Mouse (Mus musculus): ENCODE measurements around the gene Gfy. TPM values are rescaled to one million over a fixed set of nuclear protein-coding genes. Genes with fewer than 3 reads are reported as not detected.

The Gfy gene
- polyA plus RNA-seq, 1 experiment from 2014 or later, result not detected

DNA sequence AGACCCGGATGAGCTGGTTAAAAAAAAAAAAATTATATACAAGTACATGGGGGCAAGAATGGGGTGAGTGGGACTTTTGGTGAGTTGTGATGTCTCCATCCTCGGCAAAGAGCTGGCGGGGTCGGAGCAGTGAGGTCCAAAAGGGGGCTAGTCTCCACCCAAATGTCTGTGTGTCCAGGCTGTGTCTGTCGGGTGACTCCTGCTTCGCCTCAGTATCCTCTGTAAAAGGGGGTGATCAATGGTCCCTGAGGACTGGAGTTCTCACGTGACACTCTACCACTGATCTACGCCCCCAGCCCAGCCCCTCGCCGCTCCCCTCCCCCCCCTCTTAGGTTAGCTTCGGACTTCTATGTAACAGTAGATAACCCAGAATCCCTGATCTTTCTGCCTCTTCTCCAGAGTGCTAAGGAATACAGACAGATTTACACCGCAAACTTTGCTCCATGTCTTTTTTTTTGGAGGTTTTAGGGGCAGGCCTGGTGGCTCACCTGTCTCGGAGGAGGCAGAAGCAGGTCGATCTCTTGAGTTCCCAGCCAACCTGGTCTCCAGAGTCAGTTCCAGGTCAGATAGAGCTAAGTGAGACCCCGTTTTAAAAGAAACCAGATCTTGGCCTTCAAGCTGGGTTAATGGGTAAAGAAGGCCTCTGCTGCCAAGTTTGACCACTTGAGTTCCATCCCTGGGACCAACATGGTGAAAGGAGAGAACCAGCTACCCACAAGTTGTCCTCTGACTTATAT is 49.4 kb downstream of the Gfy start:
- ATAC-seq, result no peak
- Histone ChIP-seq H3K9me3 (ENCODE audit: control insufficient read depth, low read length) (no peaks in the 10 kb centered on the region), H3K27me3 (replicated peaks; ENCODE audit: control insufficient read depth, insufficient read depth, low read length) (no peaks in the 10 kb centered on the region), H3K4me3 (ENCODE audit: low read length) (peak overlapping the region; percentile 51), H3K4me2 (ENCODE audit: low read length) (peak overlapping the region; percentile 62), H3K36me3 (ENCODE audit: control insufficient read depth, insufficient read depth, low read length) (peaks cover 18% of the 10 kb centered on the region), H3K27ac (ENCODE audit: low read depth, low read length) (peak overlapping the region; percentile 91), H3K4me1 (ENCODE audit: control insufficient read depth, insufficient read depth, low read depth, low read length) (peaks cover 24% of the 10 kb centered on the region), H3K9ac (ENCODE audit: low read depth, low read length) (peak overlapping the region; percentile 71; the same call in 1 of the 2 replicates)
- WGBS, result 52% methylated on average over 15 of the region's 15 CpGs

DNA sequence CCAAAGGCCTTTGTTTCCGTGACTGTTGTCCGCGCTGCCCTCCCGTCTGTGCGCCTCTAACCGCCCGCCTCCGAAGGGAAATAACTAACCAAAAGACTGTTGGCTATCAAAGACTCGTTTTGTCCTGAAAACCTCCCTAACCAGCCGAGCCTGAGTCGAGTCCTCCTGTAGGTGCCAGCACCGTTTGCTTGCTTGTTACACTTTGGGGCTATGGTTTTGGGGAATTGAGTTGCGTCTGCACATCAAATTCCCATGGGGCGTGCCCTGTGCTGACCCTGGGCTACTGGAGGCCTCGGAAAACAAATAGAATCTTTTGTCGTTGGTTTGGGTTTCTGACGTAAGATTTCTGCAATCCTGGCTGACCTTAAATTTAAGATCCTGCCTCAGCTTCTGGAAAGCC is 50.1 kb downstream of the Gfy start:
- H3K4me1 ChIP-seq (ENCODE audit: control insufficient read depth, insufficient read depth, low read depth, low read length), result peaks cover 27% of the 10 kb centered on the region
- peaks cover 18% of the 10 kb centered on the region for H3K36me3 ChIP-seq (ENCODE audit: control insufficient read depth, insufficient read depth, low read length)
- peak overlapping the region; percentile 71 for H3K9ac ChIP-seq (ENCODE audit: low read depth, low read length)
- H3K9me3 ChIP-seq (ENCODE audit: control insufficient read depth, low read length), result no peaks in the 10 kb centered on the region
- H3K4me3 ChIP-seq (ENCODE audit: low read length), result peak overlapping the region; percentile 51
- peak overlapping the region; percentile 62 for H3K4me2 ChIP-seq (ENCODE audit: low read length)
- ATAC-seq, result no peak
- 1% methylated on average over 17 of the region's 17 CpGs for WGBS
- no peaks in the 10 kb centered on the region for H3K27me3 ChIP-seq (replicated peaks; ENCODE audit: control insufficient read depth, insufficient read depth, low read length)
- H3K27ac ChIP-seq (ENCODE audit: low read depth, low read length), result peak overlapping the region; percentile 91

DNA sequence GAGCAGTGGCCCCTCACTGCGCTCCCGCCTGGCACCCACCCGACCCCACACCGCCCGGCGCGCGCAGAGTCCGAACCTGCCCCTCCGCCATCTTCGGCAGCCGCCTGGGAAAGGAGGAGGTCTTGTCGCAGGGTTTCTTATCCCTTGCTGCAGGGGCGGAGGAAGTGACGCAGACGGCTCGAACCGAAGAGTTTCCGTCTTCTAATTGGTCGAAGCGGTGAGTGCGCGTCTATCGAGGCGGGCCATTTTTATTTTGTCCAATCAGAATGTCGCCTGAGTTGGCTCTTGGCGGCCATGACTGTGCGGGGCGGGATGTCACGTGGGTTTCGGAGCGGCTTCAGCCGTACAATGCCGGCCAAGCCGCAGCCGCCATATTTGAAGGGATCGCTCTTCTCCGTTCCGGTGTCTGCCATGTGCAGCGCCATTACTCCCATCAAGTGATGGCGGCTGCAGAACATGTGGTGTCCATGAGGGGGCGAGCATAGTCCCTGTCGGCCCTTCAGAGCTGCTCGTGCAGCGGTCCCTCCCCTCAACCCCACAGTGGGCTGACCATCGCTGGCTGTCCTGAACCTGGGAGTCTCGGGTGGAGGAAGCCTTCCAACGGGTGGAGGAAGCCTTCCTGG is 50.6 kb downstream of the Gfy start, which contains the start of gene Rpl13a:
Rpl13a (minus strand) TSS at position 138 of the 623 bp plus-strand sequence.
- Histone ChIP-seq H3K4me1 (ENCODE audit: control insufficient read depth, insufficient read depth, low read depth, low read length) (peaks cover 27% of the 10 kb centered on the region), H3K4me3 (ENCODE audit: low read length) (peak within 1 kb of the TSS; percentile 89), H3K27me3 (replicated peaks; ENCODE audit: control insufficient read depth, insufficient read depth, low read length) (no peaks in the 10 kb centered on the region), H3K9me3 (ENCODE audit: control insufficient read depth, low read length) (no peaks in the 10 kb centered on the region), H3K9ac (ENCODE audit: low read depth, low read length) (peak within 1 kb of the TSS; percentile 100), H3K27ac (ENCODE audit: low read depth, low read length) (peak within 1 kb of the TSS; percentile 91), H3K36me3 (ENCODE audit: control insufficient read depth, insufficient read depth, low read length) (peaks cover 18% of the 10 kb centered on the region), H3K4me2 (ENCODE audit: low read length) (peak within 1 kb of the TSS; percentile 83)
- WGBS, result under 1% methylated on average over 48 of the region's 48 CpGs
- ATAC-seq, result peak; percentile 95

DNA sequence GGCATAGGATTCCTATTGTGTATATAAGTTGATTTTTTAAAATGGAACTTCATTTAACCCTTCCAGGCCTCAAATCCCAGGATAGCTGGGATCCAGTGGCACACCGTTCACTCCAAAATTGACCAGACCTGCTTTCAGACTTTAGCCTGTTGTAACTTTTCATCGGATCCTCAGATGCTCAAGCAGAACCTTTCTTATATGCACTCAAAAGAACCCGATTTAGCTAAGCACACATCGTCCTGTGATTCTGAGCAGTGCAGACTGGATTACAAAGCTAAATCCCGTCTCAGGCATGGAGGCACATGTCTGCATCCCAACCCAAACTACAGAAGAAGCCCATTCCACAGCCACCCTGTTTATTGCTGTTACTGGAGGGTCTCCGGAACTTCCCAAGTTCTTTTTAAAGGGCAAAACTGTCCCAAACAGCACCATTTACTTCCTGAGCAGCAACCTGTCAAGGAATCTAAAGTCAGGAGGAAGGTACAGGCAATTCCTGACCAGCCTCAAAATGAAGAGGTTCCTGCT is 51.6 kb downstream of the Gfy start:
- peak overlapping the region; percentile 91 for H3K27ac ChIP-seq (ENCODE audit: low read depth, low read length)
- ATAC-seq, result no peak
- peaks cover 33% of the 10 kb centered on the region for H3K4me1 ChIP-seq (ENCODE audit: control insufficient read depth, insufficient read depth, low read depth, low read length)
- H3K36me3 ChIP-seq (ENCODE audit: control insufficient read depth, insufficient read depth, low read length), result peaks cover 22% of the 10 kb centered on the region
- peak overlapping the region; percentile 83 for H3K4me2 ChIP-seq (ENCODE audit: low read length)
- H3K27me3 ChIP-seq (replicated peaks; ENCODE audit: control insufficient read depth, insufficient read depth, low read length), result no peaks in the 10 kb centered on the region
- peak overlapping the region; percentile 89 for H3K4me3 ChIP-seq (ENCODE audit: low read length)
- 0% methylated on average over 6 of the region's 6 CpGs for WGBS
- peak overlapping the region; percentile 100 for H3K9ac ChIP-seq (ENCODE audit: low read depth, low read length)
- no peaks in the 10 kb centered on the region for H3K9me3 ChIP-seq (ENCODE audit: control insufficient read depth, low read length)

DNA sequence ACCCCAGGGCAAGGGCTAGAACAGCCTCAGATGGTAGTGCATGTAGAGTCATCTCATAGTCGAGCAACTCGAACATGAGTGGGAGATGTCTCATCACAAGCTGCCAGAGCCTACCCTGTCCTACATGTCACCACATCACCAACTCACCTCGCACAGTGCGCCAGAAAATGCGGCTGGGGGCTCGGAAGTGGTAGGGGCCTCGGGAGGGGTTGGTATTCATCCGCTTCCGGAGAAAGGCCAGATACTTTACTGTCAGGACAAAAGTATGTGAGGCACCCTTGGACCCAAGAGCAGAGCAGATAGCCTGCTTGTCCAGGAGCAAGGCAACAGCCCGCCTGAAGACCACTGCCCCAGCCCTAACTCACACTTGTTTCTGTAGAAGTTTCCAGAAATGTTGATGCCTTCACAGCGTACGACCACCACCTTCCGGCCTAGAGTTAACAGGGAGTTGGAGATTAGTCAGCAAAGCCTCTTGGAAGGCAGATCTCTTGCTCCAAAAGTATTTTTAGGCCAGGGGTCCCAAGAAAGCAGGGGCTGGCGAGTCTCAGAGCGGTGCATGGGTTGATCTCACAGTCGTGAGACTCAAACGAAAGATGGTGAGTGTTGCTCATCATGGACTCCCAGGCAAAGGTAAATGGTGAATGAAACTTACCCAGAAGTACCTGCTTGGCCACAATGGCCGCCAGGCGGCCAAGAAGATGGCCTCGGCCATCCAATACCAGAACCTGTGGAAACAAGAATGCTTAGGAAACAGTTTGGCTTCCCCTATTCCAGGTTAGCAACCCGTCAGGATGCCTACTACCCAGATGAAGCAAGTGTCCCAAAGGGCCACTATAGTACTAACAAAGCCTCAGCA is 52.3 kb downstream of the Gfy start:
- WGBS, result 50% methylated on average over 21 of the region's 21 CpGs
- no peak for ATAC-seq

More for the DNA sequence above, 52.3 kb downstream of the Gfy start:
- Histone ChIP-seq H3K4me3 (ENCODE audit: low read length) (peak overlapping the region; percentile 89), H3K4me1 (ENCODE audit: control insufficient read depth, insufficient read depth, low read depth, low read length) (peaks cover 37% of the 10 kb centered on the region), H3K9me3 (ENCODE audit: control insufficient read depth, low read length) (no peaks in the 10 kb centered on the region), H3K27me3 (replicated peaks; ENCODE audit: control insufficient read depth, insufficient read depth, low read length) (no peaks in the 10 kb centered on the region), H3K36me3 (ENCODE audit: control insufficient read depth, insufficient read depth, low read length) (peaks cover 28% of the 10 kb centered on the region), H3K4me2 (ENCODE audit: low read length) (peak overlapping the region; percentile 83), H3K27ac (ENCODE audit: low read depth, low read length) (peak overlapping the region; percentile 18; the same call in 1 of the 2 replicates), H3K9ac (ENCODE audit: low read depth, low read length) (peak overlapping the region; percentile 100)

Small RNAs within 50 kb of the gene (microRNA-seq; reads per million reads assigned to microRNA genes)
- gene Mir5121 (14.6 reads per million, percentile 30 among the genes with 10 or more reads in this experiment), gene Mir7055 (not detected)

Other genes starting within 250 kb of the Gfy start
- gene Tsks, start 236.4 kb downstream of the Gfy start, polyA plus RNA-seq (2015; fragmentation: Nextera tagmentation; extraction: Ambion mirVana), result 0.15 TPM in 1 of 2 replicates, not detected in the other
- 58.6 and 59.7 TPM in 2 replicates for gene Cpt1c, start 204.7 kb downstream of the Gfy start, polyA plus RNA-seq (2015; fragmentation: Nextera tagmentation; extraction: Ambion mirVana)
- gene Prmt1, start 193.0 kb downstream of the Gfy start, polyA plus RNA-seq (2015; fragmentation: Nextera tagmentation; extraction: Ambion mirVana), result 629 and 637 TPM in 2 replicates
- gene Irf3, start 181.9 kb downstream of the Gfy start, polyA plus RNA-seq (2015; fragmentation: Nextera tagmentation; extraction: Ambion mirVana), result 63.5 and 65.4 TPM in 2 replicates
- 10.2 and 15.7 TPM in 2 replicates for gene Bcl2l12, start 180.9 kb downstream of the Gfy start, polyA plus RNA-seq (2015; fragmentation: Nextera tagmentation; extraction: Ambion mirVana)
- gene Scaf1, start 163.2 kb downstream of the Gfy start, polyA plus RNA-seq (2015; fragmentation: Nextera tagmentation; extraction: Ambion mirVana), result 38.6 and 47.1 TPM in 2 replicates
- 13.1 and 16.7 TPM in 2 replicates for gene Rras, start 161.6 kb downstream of the Gfy start, polyA plus RNA-seq (2015; fragmentation: Nextera tagmentation; extraction: Ambion mirVana)
- gene Prr12, start 126.7 kb downstream of the Gfy start, polyA plus RNA-seq (2015; fragmentation: Nextera tagmentation; extraction: Ambion mirVana), result 12.8 and 13.4 TPM in 2 replicates
- gene Nosip, start 117.1 kb downstream of the Gfy start, polyA plus RNA-seq (2015; fragmentation: Nextera tagmentation; extraction: Ambion mirVana), result 68.8 and 69.0 TPM in 2 replicates
- 15.7 and 16.7 TPM in 2 replicates for gene Prrg2, start 116.9 kb downstream of the Gfy start, polyA plus RNA-seq (2015; fragmentation: Nextera tagmentation; extraction: Ambion mirVana)
- gene Rcn3, start 87.3 kb downstream of the Gfy start, polyA plus RNA-seq (2015; fragmentation: Nextera tagmentation; extraction: Ambion mirVana), result 63.3 and 77.3 TPM in 2 replicates
- gene Fcgrt, start 75.7 kb downstream of the Gfy start, polyA plus RNA-seq (2015; fragmentation: Nextera tagmentation; extraction: Ambion mirVana), result 34.1 and 40.2 TPM in 2 replicates
- gene Rps11, start 55.1 kb downstream of the Gfy start, polyA plus RNA-seq (2015; fragmentation: Nextera tagmentation; extraction: Ambion mirVana), result 698 and 709 TPM in 2 replicates
- 587 and 622 TPM in 2 replicates for gene Rpl13a, start 50.8 kb downstream of the Gfy start, polyA plus RNA-seq (2015; fragmentation: Nextera tagmentation; extraction: Ambion mirVana)
- gene Gm45713, start 43.3 kb downstream of the Gfy start, polyA plus RNA-seq (2015; fragmentation: Nextera tagmentation; extraction: Ambion mirVana), result 0.16 and 0.37 TPM in 2 replicates
- 2.0 and 2.8 TPM in 2 replicates for gene Flt3l, start 43.1 kb downstream of the Gfy start, polyA plus RNA-seq (2015; fragmentation: Nextera tagmentation; extraction: Ambion mirVana)
- gene Pih1d1, start 25.3 kb downstream of the Gfy start, polyA plus RNA-seq (2015; fragmentation: Nextera tagmentation; extraction: Ambion mirVana), result 94.5 and 97.6 TPM in 2 replicates
- gene Aldh16a1, start 25.0 kb downstream of the Gfy start, polyA plus RNA-seq (2015; fragmentation: Nextera tagmentation; extraction: Ambion mirVana), result 18.8 and 22.9 TPM in 2 replicates
- gene Slc17a7, start 15.6 kb downstream of the Gfy start, polyA plus RNA-seq (2015; fragmentation: Nextera tagmentation; extraction: Ambion mirVana), result 1.1 and 1.5 TPM in 2 replicates
- gene Pth2, start 1.4 kb upstream of the Gfy start, polyA plus RNA-seq (2015; fragmentation: Nextera tagmentation; extraction: Ambion mirVana), result 0.75 and 1.4 TPM in 2 replicates
- 0.54 and 0.65 TPM in 2 replicates for gene Ccdc155, start 25.3 kb upstream of the Gfy start, polyA plus RNA-seq (2015; fragmentation: Nextera tagmentation; extraction: Ambion mirVana)
- 13.6 and 18.4 TPM in 2 replicates for gene Dkkl1, start 32.6 kb upstream of the Gfy start, polyA plus RNA-seq (2015; fragmentation: Nextera tagmentation; extraction: Ambion mirVana)
- gene Tead2, start 36.2 kb upstream of the Gfy start, polyA plus RNA-seq (2015; fragmentation: Nextera tagmentation; extraction: Ambion mirVana), result 46.9 and 54.1 TPM in 2 replicates
- 1.3 and 1.4 TPM in 2 replicates for gene Cd37, start 59.5 kb upstream of the Gfy start, polyA plus RNA-seq (2015; fragmentation: Nextera tagmentation; extraction: Ambion mirVana)
- gene Slc6a16, start 61.5 kb upstream of the Gfy start, polyA plus RNA-seq (2015; fragmentation: Nextera tagmentation; extraction: Ambion mirVana), result 0.89 and 2.0 TPM in 2 replicates
- not detected in 2 replicates for gene Slc6a21, start 97.9 kb upstream of the Gfy start, polyA plus RNA-seq (2015; fragmentation: Nextera tagmentation; extraction: Ambion mirVana)
- gene Trpm4, start 154.2 kb upstream of the Gfy start, polyA plus RNA-seq (2015; fragmentation: Nextera tagmentation; extraction: Ambion mirVana), result 13.3 and 14.2 TPM in 2 replicates
- gene Hrc, start 155.7 kb upstream of the Gfy start, polyA plus RNA-seq (2015; fragmentation: Nextera tagmentation; extraction: Ambion mirVana), result 0.28 and 0.72 TPM in 2 replicates
- 28.5 and 28.6 TPM in 2 replicates for gene Ppfia3, start 187.4 kb upstream of the Gfy start, polyA plus RNA-seq (2015; fragmentation: Nextera tagmentation; extraction: Ambion mirVana)
- gene Lin7b, start 191.0 kb upstream of the Gfy start, polyA plus RNA-seq (2015; fragmentation: Nextera tagmentation; extraction: Ambion mirVana), result 41.4 and 70.3 TPM in 2 replicates
- gene Snrnp70, start 216.2 kb upstream of the Gfy start, polyA plus RNA-seq (2015; fragmentation: Nextera tagmentation; extraction: Ambion mirVana), result 144 and 161 TPM in 2 replicates
- 0.06 TPM in 1 of 2 replicates, not detected in the other for gene Kcna7, start 226.1 kb upstream of the Gfy start, polyA plus RNA-seq (2015; fragmentation: Nextera tagmentation; extraction: Ambion mirVana)
- 0.15 and 0.27 TPM in 2 replicates for gene Ntf5, start 234.1 kb upstream of the Gfy start, polyA plus RNA-seq (2015; fragmentation: Nextera tagmentation; extraction: Ambion mirVana)
- 2.0 and 2.3 TPM in 2 replicates for gene Lhb, start 241.3 kb upstream of the Gfy start, polyA plus RNA-seq (2015; fragmentation: Nextera tagmentation; extraction: Ambion mirVana)

All from hindbrain, embryonic 16.5 days (tissue).